Mouse (Mus musculus) CD8-positive naive resting alpha-beta T cell, adult 57 days (primary cell): Measurements from ENCODE around the gene Det1. TPM values are rescaled to one million over a fixed set of nuclear protein-coding genes. Genes with fewer than 3 reads are reported as not detected.

Experiments used
- total RNA-seq: library from RNA; stranded (reverse); gene quantifications from one replicate; pipeline ENCODE4 v1.2.4, GENCODE M21; 2023

Gene Det1
- 17.5 TPM for total RNA-seq

GRCm38 (mm10) chr7:78846737-78847434, at the start of gene Det1:
Gene Det1 (minus strand): TSS chr7:78847263.

GRCm38 (mm10) chr7:78895653-78896333, 48.7 kb upstream of the Det1 start, which contains the start of gene Aen:
Gene Aen (plus strand): TSS chr7:78895854.

GRCm38 (mm10) chr7:78782639-78783581, 64.2 kb downstream of the Det1 start, which contains the start of the genes Mrps11 and Mrpl46:
Gene Mrps11 (plus strand): TSS chr7:78783119.
Gene Mrpl46 (minus strand): TSS chr7:78783531.

Other genes with a start within 250 kb of the Det1 start
- gene Ntrk3, start 109.3 kb downstream of the Det1 start, total RNA-seq: 23.0 TPM
- gene Mrps11, start 64.1 kb downstream of the Det1 start, total RNA-seq: 26.7 TPM
- gene Mrpl46, start 63.7 kb downstream of the Det1 start, total RNA-seq: 22.7 TPM
- 29.3 TPM for gene Aen, start 48.6 kb upstream of the Det1 start, total RNA-seq
- 14.1 TPM for gene Isg20, start 66.2 kb upstream of the Det1 start, total RNA-seq
- not detected for gene Acan, start 206.2 kb upstream of the Det1 start, total RNA-seq